Mouse (Mus musculus): ENCODE measurements around the gene Olfr61.
"Not testable (repeated sequence)": the region's sequence is repeated elsewhere in the genome, so short reads cannot be mapped to it uniquely, and the experiment has no call there.

Olfr61 gene

GRCm38 (mm10) chr7:140628670-140629069 is at the start of gene Olfr61:
Olfr61 (plus strand) TSS chr7:140628970.
- DNase-seq (ENCODE audit: low spot score): not testable (repeated sequence)

DNA sequence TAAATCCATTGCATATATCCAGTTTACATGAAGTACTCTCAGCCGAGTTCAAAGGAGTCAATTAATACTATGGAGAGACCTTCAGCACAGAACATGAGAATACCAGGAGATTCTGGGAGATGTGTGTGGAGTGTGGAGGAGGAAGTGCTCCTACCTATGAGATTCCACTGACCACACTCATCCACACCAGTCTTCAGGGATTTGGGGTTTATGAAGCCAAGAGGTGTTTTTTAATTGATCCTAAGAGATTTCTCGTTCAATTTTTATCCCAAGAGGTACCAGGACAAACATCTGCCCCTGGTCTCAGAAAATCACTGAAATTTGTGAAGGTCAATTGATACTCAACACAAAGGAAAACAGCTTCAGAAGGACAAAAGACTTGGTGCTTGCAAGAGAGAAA is 27.8 kb upstream of the Olfr61 start, which contains the start of gene Olfr46:
Gene Olfr46 (plus strand): TSS at position 301 of the 400 bp plus-strand sequence.
- not testable (repeated sequence) for DNase-seq (ENCODE audit: low spot score)

GRCm38 (mm10) chr7:140630559-140630958 is 1.8 kb downstream of the Olfr61 start:
- no peak for DNase-seq (ENCODE audit: low spot score)

GRCm38 (mm10) chr7:140646152-140646551 is 17.4 kb downstream of the Olfr61 start, which contains the start of gene Olfr53:
Olfr53 (plus strand) TSS chr7:140646452.
- no peak for DNase-seq (ENCODE audit: low spot score)

DNA sequence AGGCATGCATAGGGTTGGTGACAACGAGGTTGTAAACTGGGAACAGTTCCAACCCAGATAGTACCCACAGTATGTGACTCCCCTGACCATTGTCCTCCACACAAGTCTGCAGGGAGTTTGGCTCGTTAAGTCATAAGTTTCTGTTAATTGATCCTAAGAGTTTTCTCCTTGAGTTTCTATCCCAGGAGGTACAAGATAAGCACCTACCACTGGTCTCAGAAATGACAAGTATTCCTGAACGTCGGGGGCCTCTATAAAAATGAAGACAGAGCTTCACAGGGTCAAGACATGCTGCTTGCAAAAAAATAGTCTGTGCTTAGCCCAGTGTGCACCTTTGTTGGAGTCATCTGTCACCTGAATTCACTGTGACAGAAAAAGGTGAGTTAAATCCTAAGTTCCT is 30.9 kb downstream of the Olfr61 start, which contains the start of gene Olfr539:
Gene Olfr539 (plus strand): TSS at position 301 of the 400 bp plus-strand sequence.
- no peak for DNase-seq (ENCODE audit: low spot score)

- DNase-seq (ENCODE audit: low spot score): not testable (repeated sequence)
Observed at GRCm38 (mm10) chr7:140670693-140671092, 41.9 kb downstream of the Olfr61 start.

DNA sequence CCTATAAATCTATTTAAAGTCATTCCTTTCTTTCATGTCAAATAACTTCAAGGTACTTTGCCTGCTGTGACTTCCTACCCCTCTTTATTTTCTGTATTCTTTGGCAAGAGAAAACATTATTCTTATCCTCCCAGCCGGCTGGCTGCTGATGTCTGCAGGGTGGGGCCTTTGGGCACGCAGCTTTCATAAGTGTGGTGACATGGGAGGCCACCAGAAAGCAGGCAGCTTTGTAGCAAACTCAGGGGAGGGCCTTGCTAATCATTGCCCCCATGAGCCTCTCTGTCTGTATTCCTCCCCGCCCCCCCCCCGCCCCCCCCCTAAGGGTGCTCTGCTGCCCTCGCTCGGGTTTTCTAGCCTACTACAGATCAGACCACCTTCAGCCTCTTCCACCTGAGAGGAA is 47.1 kb downstream of the Olfr61 start:
- no peak for DNase-seq (ENCODE audit: low spot score)

DNA sequence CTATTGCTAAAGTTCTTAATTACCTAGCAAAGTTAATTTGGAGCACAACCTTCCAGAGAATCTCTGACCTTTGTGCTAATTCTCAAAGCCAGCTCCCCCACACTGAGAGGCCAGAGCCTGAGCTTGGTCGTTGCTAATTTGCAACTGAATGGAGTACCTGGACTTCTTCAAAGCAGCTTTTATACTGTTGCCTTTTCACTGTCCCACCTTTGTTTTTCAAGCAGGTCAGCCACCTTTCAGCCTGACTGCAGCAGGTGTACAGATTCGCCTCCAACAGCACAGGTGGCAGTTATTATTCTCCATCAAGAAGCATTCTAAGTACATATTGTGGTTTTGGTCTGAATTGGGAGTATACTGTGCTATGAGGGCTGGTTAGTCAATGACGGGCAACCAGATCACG is 50.8 kb downstream of the Olfr61 start:
- not testable (repeated sequence) for DNase-seq (ENCODE audit: low spot score)

- DNase-seq (ENCODE audit: low spot score): no peak
Observed at GRCm38 (mm10) chr7:140681651-140682050, 52.9 kb downstream of the Olfr61 start, which contains the start of gene Olfr45. Olfr45 (plus strand) TSS chr7:140681951.

Measured in ovary, postnatal 10 days (tissue).